ENCODE assay signal across 37 mouse cellular contexts in genomic region chr11:100796585-100796984, GRCm38 (mm10). TPM values are rescaled to one million over a fixed set of nuclear protein-coding genes. Genes with fewer than 3 reads are reported as not detected.
"Had no signal": no experiment of that assay in that cellular context is flagged by ENCODE, and none has a peak within 500 bp of the region (broad histone marks: within the 10 kb centered on the region; RNA-seq: fewer than 3 reads in every experiment).

No protein-coding gene starts in this region.

- H3K4me3 ChIP-seq: heart, adult 2 months; heart, embryonic 13.5 days; heart, embryonic 15.5 days; hindbrain, embryonic 12.5 days; intestine, embryonic 15.5 days; layer of hippocampus, adult 2 months; left cerebral cortex, adult 2 months; limb, embryonic 10.5 days; limb, embryonic 12.5 days; liver, embryonic 13.5 days; liver, embryonic 15.5 days had no signal

- H3K9me3 ChIP-seq: heart, embryonic 13.5 days; heart, embryonic 15.5 days; hindbrain, embryonic 12.5 days; intestine, embryonic 15.5 days; limb, embryonic 10.5 days; limb, embryonic 12.5 days; liver, embryonic 13.5 days; liver, embryonic 15.5 days had no signal

- H3K9ac ChIP-seq: heart, embryonic 13.5 days; heart, embryonic 15.5 days; hindbrain, embryonic 12.5 days; hindbrain, embryonic 14.5 days; intestine, embryonic 15.5 days; limb, embryonic 12.5 days; liver, embryonic 13.5 days; liver, embryonic 15.5 days had no signal

- H3K27ac ChIP-seq: heart, adult 2 months; heart, embryonic 13.5 days; heart, embryonic 15.5 days; hindbrain, embryonic 12.5 days; hindbrain, embryonic 14.5 days; intestine, embryonic 15.5 days; layer of hippocampus, adult 2 months; left cerebral cortex, adult 2 months; limb, embryonic 10.5 days; limb, embryonic 12.5 days; liver, embryonic 13.5 days; liver, embryonic 15.5 days had no signal

- H3K4me1 ChIP-seq: intestine, embryonic 15.5 days; limb, embryonic 12.5 days; liver, embryonic 13.5 days; liver, embryonic 15.5 days had no signal

- DNase-seq: gastrocnemius, postnatal 14 days; gastrocnemius, postnatal 36 days; heart, adult 11 months; heart, adult 2 months; heart, postnatal 14 days; heart, postnatal 36 days; kidney, adult 18-20 months; kidney, adult 8-10 months; kidney, postnatal 10 days; kidney, postnatal 25 days; kidney, postnatal 4 days; liver; liver, embryonic 13.5 days had no signal

- H3K27me3 ChIP-seq: heart, embryonic 13.5 days; heart, embryonic 15.5 days; hindbrain, embryonic 12.5 days; intestine, embryonic 15.5 days; limb, embryonic 12.5 days; liver, embryonic 13.5 days; liver, embryonic 15.5 days had no signal

RNA-seq across cellular contexts. Expression of gene Hcrt, which starts 33.9 kb away (rescaled TPM):
- total RNA-seq: gastrocnemius, adult 18-20 months; gastrocnemius, adult 8-10 months; gastrocnemius, postnatal 14 days; gastrocnemius, postnatal 36 days; heart, adult 2 months; heart, postnatal 14 days; heart, postnatal 36 days; hematopoietic stem cell, adult 5-6 weeks; layer of hippocampus, adult 2 months; layer of hippocampus, postnatal 25 days; left cerebral cortex, adult 2 months; left cerebral cortex, postnatal 14 days had no signal
- polyA plus RNA-seq: gonadal fat pad, adult 2 months; heart, adult 2 months; heart, embryonic 11.5 days; heart, embryonic 13.5 days; heart, embryonic 15.5 days; heart, postnatal 0 days; hindbrain, embryonic 12.5 days; hindbrain, embryonic 14.5 days; inflammation-experienced regulatory T-cells, adult 6 months; intestine, embryonic 15.5 days; intestine, postnatal 0 days; kidney, embryonic 14.5 days; kidney, embryonic 16.5 days; limb, embryonic 10.5 days; limb, embryonic 12.5 days; limb, embryonic 14.5 days; liver, embryonic 11.5 days; liver, embryonic 13.5 days; liver, embryonic 15.5 days had no signal

RNA-seq across cellular contexts. Expression of gene Kcnh4, which starts 36.8 kb away (rescaled TPM):
- total RNA-seq: gastrocnemius, adult 18-20 months; gastrocnemius, adult 8-10 months; gastrocnemius, postnatal 14 days; gastrocnemius, postnatal 36 days; heart, adult 2 months; heart, postnatal 14 days; heart, postnatal 36 days; hematopoietic stem cell, adult 5-6 weeks had no signal
- polyA plus RNA-seq: heart, embryonic 11.5 days; heart, embryonic 13.5 days; heart, embryonic 15.5 days; heart, postnatal 0 days; kidney, embryonic 14.5 days; kidney, embryonic 16.5 days; limb, embryonic 10.5 days; limb, embryonic 12.5 days; liver, embryonic 11.5 days; liver, embryonic 13.5 days; liver, embryonic 15.5 days had no signal
